Mouse (Mus musculus) testis, postnatal 10 days (tissue): ENCODE data around the gene H1f0.

Experiments used
- DNase-seq: peaks from one replicate; pipeline ENCODE4 v3.0.0; 2021; ENCODE audit warnings: low spot score

Gene H1f0

DNA sequence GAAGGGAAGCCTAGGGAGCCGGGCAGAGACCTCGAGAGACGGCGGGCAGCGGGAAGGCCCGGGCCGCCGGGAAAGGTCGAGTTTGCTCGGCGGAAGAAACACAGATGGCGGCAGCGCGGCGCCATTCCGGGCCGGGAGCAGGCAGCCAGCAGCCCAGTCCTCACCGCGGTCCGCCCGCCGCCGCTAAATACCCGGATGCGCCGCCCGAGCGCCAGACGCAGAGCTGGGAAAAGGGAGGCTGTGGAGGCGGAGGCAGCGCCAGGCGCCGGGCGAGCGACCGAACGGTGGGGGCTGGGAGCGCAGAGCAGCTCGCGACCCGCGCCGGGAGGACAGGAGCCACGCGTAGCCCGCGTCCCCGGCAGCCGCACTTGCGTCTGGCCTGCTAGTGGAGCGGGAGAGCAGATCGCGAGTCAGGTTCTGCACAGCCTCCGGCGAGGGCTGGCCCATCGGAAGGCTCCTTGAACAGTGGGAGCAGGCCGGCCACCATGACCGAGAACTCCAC lies at the start of gene H1f0:
H1f0 (plus strand) TSS at position 214 of the 502 bp plus-strand sequence.
- DNase-seq = peak; percentile 97

DNA sequence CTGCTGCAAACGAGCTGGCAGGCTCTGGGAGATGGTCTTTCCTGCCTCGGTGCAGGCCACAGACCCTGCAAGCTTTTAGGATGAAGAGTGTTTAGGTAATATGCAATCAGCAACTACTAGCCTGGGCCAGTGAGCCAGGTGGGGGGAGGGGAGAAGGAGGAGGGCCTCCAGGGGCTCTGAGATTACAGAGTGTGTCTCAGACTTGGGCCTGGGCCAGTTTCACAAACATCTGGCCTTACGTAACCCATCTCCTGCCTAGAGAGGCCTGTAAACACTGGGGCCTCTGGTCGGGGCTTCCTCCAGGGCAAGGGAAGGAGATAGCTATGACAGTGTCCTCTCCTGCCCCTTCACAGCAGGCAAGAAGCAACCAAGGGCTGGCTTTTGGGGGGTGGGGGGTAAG lies 49.4 kb upstream of the H1f0 start:
- DNase-seq = peak; percentile 88

DNA sequence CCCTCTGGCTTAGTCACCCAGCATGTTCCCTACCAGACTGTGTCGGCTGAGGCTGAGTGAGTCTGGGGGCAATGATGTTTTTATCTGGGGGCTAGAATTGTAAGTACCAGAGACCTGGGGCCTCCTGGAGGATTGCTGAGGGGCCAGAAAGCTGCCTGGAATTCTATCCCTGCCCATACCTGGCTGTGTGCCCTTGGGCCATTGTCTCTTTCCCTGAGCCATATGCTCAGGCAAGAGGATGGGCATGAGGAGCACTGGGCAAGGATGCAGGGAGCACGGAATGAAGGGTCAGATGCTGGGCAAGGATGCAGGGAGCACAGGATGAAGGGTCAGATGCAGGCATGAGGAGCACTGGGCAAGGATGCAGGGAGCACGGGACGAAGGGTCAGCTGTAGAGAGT lies 48.2 kb upstream of the H1f0 start:
- no peak for DNase-seq

DNA sequence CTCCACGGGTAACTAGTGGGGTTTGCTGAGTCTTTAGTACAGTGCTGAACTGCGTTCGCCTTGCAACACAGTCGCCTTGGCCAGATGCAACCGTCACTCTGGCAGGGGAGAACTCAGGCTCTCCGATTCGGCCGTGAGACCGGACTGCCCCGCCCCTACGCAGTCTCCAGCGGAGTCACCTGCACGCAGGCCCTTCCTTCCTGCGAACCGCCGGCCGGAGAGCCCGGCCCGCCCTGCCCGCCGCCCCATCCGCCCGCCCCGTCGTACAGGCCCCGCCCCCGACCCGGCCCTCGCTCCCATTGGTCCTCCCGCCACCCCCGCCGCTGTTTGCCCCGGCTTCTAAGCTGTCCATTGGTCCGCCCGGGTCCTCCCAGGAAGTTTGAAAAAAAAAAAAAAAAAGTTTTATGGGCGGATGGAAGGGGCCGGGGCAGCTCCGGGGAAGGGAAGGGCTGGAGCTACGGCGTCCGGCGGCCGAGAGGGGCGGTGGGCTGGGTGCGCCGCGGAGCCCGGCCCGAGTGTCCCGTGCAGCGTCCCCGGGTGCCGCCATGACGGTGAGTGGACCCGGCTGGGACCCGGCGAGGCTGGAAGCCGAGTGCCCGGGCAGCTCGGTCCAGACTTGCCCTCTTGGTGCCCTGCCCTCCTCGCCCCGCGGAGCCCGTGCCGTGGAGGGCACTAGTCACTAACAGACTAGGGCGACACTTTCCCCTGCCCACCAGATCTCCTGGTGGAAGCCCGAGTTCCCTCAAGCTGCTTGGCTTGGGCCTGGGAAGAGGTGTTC lies 45.4 kb upstream of the H1f0 start:
- peak; percentile 94 for DNase-seq

DNA sequence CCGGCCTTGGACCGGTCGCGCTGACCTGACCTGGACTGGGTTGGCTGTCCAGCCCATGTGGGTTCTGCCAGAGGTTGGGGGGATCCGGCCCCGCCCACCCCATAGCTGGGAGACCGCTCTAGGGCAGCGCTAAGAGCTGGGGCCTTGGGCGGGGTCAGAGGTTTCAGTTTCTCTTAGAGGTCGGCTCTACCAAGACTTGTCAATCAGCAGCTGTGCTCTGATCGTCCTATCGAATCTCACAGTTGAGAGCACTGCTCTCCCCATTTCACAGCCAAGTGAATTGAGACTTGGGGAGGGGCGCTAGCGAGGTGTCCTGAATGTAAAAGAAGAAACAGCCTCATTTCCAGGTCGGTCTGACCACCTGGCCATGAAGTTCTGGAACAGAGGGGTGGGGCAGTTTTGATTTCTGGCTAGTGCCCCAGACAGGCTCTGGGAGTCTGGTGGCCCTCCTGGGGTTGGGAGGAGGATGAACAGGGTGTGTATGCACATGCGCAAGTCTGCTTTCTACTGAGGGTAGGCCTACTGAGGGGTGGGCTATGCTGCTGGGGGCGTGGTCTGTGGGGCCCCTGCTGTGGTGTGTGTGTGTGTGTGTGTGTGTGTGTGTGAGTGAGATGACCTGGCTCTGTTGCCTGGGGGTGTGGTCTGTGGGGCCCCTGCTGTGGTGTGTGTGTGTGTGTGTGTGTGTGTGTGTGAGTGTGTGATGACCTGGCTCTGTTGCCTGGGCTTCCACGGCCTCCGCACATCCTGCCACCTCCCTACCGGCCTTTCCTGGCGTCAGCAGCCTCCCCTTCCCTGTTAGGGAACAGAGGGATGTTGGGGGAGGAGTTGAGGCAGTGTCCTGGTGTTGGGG lies 44.6 kb upstream of the H1f0 start:
- peak; percentile 85 for DNase-seq

DNA sequence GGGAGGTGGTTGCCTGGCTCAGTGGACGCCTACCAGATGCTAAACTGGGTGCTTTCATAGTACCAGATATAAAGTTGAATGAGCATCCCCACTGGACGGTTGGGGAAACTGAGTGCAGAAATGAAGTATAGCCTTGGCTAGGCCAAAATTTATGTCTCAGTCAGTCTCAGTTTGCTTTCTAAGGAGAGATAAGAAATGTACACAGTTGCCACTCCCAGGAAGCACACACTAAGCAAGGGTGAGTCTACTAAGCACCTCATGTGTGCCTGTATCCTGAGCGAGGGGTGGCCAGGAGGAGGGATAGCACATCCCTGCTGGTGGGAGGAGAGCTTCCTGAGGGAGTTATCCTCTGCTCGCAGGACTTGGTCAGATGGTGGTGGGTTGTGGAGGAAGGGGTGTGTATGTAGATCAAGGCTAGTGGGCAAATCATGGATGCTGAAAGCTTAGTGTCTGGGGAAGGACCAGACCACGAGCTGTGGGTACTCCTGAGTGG lies 43.9 kb upstream of the H1f0 start:
- DNase-seq = no peak

DNA sequence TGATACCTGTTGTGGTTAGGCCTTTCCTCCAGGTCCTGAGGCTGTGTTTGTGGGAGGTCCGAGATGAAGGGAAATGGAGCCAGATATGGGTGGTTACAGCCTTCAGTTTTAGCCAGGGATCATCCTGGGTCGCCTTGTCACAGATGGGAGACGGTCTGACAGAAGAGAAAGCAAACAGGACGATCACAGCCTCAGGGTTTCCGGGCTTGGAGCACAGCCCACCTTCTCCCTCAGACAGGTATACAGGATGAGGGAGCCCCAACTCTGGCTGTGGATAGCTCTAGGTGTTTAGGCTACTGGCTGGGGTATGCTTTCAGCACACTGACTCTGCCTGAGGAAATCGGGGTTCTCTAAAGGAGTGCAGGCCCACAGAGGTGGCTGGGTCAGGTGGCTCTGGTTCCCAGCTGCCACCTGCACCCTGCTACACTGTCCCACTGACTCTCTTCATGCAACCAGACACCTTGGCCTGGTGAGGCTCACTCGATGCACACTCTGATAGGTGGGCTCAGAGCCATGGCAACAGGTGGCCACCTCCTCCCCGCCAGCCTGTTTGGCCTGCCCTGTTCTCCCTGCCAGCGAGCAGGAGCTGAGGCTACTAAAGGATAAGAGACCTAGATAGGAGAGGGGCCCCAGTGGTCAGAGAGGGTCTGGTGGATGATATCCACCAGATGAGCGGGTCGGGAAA lies 41.6 kb upstream of the H1f0 start:
- no peak for DNase-seq

DNA sequence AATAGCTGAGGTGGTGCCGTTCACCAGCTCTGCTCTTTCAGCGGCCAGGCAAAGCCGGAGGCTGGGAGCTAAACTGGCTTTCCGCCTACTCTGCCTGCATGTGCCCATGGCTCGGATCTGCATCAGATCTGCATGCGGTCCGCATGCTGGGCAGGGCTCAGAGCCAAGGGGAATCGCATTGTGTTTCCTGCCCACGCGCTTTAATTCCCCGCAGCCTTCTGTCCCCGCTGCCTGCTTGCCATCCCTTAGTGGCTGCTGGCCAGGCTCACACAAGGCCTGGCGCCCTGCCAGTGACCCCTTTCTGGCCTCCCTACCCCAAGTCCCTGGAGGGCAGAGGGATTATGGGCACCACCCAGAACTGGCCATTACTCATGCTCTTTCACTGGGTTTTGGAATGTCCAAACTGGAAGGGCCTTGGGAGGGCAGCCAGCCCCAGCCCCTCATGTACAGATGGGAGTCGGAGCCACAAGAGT lies 39.7 kb upstream of the H1f0 start:
- peak; percentile 87 for DNase-seq

DNA sequence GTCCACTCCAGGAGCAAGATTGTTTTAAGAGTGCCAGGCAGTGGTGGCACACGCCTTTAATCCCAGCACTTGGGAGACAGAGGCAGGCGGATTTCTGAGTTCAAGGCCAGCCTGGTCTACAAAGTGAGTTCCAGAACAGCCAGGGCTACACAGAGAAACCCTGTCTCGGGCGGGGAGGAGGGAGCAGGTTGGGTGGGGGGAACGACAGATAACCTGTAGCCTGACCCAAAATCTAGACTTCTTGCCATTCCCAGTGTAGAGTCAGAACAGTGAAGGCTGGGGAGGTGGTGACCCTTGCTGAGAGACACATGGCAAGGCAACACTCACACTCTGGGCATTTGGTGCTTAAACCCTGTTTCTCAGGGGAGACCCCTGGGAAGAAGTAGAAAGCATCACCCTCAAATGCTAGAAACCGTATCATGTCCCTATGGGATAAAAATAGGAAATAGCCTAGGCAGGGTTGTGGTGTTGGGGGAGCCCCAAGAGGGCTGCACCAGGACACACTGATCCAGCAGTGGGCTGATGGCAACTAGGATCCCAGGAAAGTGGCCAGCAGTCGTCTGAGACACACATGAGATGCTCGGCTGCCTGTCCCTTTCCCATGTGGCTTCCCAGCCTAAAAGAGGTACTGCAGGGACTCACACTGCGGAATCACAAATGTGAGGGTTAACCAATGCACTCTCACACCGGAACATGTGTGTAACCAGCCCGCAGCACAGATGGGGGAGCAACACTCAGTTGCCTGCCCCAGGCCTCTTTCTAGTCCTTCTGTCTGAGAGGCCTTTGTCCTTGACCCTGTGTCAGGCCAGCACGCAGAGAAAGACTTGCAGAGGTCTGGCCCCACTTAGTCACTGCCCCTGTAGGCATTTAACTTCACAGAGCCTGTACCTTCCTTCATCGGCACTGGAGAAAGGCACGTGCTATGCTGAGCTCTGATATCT lies 38.8 kb upstream of the H1f0 start:
- no peak for DNase-seq

DNA sequence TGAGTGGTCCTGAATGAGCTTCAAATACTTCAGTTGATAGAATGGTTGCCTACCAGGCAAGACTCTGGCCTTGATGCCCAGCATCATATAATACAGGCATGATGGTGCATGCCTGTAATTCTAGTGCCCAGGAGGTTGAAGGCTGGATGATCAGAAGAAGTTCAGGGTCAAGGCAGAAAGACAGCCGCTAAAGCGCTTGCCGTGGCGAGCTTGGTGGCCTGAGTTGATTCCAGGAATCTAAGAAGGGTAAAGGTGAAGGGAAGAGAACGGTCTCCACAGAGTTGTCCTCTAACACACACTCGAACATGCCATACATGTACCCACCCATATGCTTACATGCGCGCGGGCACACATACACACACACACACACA lies 38.2 kb upstream of the H1f0 start:
- no peak for DNase-seq

DNA sequence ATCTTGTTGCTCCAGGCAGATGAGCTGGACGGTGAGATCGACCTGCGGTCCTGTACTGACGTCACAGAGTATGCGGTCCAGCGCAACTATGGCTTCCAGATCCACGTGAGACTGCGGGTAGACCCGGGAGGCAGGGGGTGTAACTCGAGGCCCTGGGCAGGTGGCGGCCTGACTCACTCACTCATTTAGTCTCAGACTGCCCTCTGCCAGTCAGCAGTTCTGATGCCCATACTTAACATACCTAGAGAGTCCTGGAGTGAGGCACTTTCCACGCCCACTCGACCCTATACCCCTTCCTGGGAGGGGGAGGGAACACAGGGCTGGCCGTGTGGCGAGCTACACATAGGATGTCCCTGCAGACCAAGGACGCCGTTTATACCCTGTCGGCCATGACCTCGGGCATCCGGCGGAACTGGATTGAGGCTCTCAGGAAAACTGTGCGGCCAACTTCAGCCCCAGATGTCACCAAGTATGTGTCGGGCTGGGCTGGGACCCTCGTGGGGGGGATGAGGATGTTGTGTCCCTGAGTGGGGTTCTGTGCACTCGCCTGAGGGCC lies 37.2 kb upstream of the H1f0 start:
- DNase-seq = no peak

DNA sequence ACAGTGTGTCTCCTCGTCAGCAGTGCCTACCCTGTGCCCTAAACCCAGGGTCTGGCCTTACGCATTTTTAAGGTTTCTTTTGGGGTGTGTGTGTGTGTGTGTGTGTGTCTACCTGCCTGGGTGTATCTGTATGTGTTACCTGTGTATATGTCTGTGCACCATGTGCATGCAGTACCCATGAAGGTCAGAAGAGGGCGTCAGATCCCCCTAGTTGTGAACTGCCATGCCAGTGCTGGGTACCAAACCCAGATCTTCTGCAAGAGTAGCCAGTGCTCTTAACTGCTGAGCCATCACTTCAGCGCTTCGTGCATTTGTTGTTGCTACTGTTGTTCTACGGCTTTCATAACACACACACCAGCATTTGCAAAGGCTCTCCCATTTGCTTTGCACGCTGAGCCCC lies 36.0 kb upstream of the H1f0 start:
- DNase-seq = no peak

DNA sequence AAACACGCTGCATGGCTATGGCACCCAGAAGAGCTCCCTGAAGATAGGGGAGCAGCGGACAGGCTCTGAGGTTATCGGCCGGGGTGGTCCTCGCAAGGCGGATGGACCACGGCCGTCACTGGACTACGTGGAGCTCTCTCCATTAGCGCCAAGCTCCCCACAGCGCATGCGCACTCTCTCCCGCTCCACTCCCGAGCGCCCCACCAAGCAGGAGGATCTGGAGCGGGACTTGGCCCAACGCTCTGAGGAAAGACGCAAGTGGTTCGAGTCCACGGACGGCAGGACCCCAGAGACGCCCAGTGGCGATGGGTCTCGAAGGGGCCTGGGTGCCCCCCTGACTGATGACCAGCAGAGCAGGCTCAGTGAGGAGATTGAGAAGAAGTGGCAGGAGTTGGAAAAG lies 35.3 kb upstream of the H1f0 start:
- no peak for DNase-seq

DNA sequence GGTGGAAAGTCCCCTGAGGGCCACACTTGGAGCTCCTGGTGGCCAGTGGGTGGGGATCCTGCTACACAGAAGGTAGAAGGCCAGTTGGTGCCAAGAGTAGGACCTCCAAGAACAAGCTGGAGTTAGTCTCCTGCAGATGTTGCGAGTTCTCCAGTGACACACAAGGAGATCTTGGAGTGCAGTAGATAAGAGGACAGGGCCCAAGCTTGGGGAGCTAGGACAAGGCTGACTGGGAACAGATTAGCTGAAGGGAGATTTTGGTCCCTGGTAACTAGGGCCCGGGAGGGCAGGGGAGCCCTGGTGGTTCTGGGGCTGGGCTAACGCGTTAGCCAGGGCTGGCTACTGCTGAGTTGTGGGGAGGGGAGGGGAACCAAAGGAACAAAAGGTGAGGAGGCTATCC lies 32.3 kb upstream of the H1f0 start:
- DNase-seq = no peak

DNA sequence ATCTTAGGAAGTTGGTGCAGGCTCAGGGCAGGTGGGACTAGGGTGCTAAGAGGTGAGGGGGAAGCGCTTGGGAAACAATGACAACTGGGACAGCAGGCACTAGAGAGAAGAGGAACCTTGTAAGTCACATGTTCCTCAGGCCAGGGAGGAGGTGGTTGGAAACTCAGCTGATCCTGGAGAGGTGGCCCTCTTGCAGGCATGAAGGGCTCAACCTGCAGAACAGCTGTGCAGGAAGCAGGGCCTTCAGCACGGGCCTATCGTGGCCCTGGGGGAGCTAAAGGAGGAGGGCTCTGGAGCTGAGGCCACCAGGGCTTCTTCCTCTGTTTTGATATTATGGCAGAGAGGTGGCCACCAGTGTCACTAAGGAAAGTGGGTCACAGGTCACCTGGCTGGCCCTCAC lies 31.6 kb upstream of the H1f0 start:
- DNase-seq = no peak

DNA sequence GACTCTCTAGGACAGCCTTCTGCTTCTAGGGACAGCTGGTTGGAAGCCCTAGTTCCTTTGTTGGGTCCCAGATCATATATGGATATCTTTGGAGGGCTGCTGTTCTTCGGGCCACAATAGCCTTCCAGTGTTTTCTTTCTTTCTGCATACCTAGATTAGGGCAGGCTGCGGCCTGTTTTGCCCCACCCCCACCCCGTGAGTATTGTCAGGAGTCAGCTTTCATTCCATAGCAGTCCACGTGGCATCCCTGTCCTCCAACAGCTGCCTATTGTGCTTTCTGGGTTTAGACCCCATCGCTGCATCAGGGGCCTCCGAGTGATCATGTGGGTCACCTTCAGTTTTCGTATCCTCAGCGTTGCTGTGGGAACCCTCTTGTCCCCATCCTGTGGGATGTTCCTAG lies 29.9 kb upstream of the H1f0 start:
- no peak for DNase-seq

DNA sequence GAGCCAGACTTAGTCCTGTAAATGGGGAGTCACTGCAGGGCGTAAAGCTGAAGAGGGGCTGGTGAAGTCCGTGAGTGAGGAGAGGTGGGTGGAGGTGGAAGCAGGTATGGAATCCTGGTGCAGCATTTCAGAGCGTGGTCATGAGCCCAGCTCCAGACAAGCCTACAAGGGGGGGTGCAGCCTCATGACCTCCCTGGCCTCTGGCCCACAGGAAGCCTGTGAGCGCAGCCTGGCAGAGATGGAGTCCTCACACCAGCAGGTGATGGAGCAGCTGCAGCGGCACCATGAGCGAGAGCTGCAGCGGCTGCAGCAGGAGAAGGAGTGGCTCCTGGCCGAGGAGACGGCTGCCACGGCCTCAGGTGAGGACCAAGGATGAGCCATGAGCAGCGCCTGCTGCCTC lies 28.7 kb upstream of the H1f0 start:
- DNase-seq = no peak

DNA sequence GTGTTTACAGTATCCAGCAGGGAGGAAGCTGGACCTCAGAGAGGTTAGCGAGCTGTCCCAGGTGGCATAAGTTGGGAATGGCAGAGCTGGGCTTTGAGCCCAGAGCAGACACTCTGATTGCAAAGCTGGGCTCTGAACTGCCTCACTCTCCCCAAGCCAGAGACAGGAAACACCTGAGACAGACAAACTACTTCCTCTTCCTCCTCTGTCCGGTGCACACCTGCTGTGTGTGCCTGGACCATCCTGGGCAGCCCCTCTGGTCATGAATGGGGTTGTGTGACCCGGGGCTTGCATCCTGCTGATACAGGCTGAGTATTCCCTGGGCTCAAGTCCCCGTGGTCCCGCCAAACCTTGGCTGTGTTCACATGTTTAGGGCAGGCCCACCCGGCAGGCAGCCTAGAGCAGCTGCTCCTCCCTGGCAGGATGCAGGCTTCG lies 27.9 kb upstream of the H1f0 start:
- no peak for DNase-seq

DNA sequence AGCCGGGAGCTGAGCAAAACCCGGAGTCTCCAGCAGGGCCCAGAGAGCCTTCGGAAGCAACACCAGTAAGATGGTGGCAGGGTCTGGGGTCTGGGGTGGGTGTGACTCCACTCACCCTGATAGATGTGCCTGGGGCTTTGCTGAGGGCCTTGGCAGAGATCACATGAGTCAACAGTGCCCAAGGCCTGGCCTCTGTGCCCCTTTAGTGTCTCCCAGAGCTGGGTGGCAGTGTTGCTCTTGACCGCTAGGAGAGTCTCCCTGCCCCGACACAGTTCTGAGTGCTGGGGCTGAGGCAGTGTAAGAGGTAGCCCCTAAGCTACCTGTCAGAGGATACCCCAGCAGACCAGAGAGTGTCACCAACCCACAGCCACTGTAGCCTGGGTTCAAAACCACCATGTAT lies 26.7 kb upstream of the H1f0 start:
- no peak for DNase-seq

DNA sequence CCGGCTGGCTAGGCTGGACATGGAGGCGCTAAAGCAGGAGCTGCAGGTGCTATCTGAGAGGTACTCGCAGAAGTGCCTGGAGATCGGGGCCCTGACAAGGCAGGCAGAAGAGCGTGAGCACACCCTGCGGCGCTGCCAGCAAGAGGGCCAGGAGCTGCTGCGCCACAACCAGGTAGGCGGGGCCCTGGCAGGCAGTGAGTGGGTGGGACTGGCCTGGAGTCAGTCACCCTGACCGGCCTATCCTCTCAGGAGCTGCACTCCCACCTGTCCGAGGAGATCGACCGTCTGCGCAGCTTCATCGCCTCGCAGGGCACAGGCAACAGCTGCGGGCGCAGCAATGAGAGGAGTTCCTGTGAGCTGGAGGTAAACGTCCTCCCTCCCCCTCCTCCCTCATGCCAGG lies 26.2 kb upstream of the H1f0 start:
- peak; percentile 68 for DNase-seq

DNA sequence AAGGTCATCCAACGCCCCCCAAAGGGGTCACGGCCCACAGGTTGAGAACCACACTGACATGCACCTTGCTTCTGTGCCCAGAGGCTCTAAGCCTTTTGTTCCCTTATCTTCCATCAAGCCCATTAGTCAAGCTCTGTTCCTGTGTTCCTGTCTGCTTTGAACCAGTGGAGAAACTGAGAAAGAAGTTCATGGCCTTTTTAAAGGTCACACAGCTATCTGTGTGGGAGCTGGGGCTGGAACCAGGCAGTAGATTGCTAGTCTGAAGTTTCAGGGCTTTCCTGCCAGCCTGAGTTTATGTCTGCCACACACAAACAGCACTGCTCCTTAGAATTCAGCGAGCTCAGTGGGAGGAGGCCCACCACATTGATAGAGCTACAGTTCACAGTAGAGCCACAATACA lies 25.2 kb upstream of the H1f0 start:
- DNase-seq = no peak
